Mouse (Mus musculus): ENCODE results near the gene Zfp943. TPM values are rescaled to one million over a fixed set of nuclear protein-coding genes. Genes with fewer than 3 reads are reported as not detected.
"Not testable (repeated sequence)": the region's sequence is repeated elsewhere in the genome, so short reads cannot be mapped to it uniquely, and the experiment has no call there.

Zfp943 gene
- total RNA-seq (2015) (24.1 and 28.3 TPM in 2 replicates), total RNA-seq (2017) (22.4 and 27.7 TPM in 2 replicates)

GRCm38 (mm10) chr17:21962107-21962907, at the start of gene Zfp943, which contains the start of gene Zfp942:
Zfp943 (plus strand) TSS chr17:21962552.
Zfp942 (minus strand) TSS chr17:21962464.
- ATAC-seq (ENCODE audit: poor library complexity, severe bottlenecking) = peak; percentile 95

GRCm38 (mm10) chr17:21963302-21963701, 950 bp downstream of the Zfp943 start:
- no peak for ATAC-seq (ENCODE audit: poor library complexity, severe bottlenecking)

- not testable (repeated sequence) for ATAC-seq (ENCODE audit: poor library complexity, severe bottlenecking)
Measured at GRCm38 (mm10) chr17:22035594-22035993, 73.2 kb downstream of the Zfp943 start.

- no peak for ATAC-seq (ENCODE audit: poor library complexity, severe bottlenecking)
Measured at GRCm38 (mm10) chr17:22049403-22049802, 87.1 kb downstream of the Zfp943 start.

GRCm38 (mm10) chr17:22053211-22053610, 90.9 kb downstream of the Zfp943 start:
- ATAC-seq (ENCODE audit: poor library complexity, severe bottlenecking) = no peak

GRCm38 (mm10) chr17:22081031-22081631, 118.8 kb downstream of the Zfp943 start:
- peak; percentile 79 for ATAC-seq (ENCODE audit: poor library complexity, severe bottlenecking)

GRCm38 (mm10) chr17:22083224-22083623, 120.9 kb downstream of the Zfp943 start:
- peak; percentile 63 for ATAC-seq (ENCODE audit: poor library complexity, severe bottlenecking)

- no peak for ATAC-seq (ENCODE audit: poor library complexity, severe bottlenecking)
Measured at GRCm38 (mm10) chr17:22118770-22119169, 156.4 kb downstream of the Zfp943 start.

Other genes with a start within 250 kb of the Zfp943 start
- gene Zfp229, start 231.8 kb upstream of the Zfp943 start, total RNA-seq (2015) = 2.8 and 3.1 TPM in 2 replicates
- gene Zfp229, start 231.8 kb upstream of the Zfp943 start, total RNA-seq (2017) = 4.0 and 4.4 TPM in 2 replicates
- gene Zfp820, start 116.8 kb upstream of the Zfp943 start, total RNA-seq (2015) = 0.47 and 1.4 TPM in 2 replicates
- gene Zfp820, start 116.8 kb upstream of the Zfp943 start, total RNA-seq (2017) = 0.55 and 0.94 TPM in 2 replicates
- 15.0 and 15.5 TPM in 2 replicates for gene Zfp995, start 52.6 kb upstream of the Zfp943 start, total RNA-seq (2015)
- gene Zfp995, start 52.6 kb upstream of the Zfp943 start, total RNA-seq (2017) = 12.1 and 13.5 TPM in 2 replicates
- gene Zfp942, start 88 bp upstream of the Zfp943 start, total RNA-seq (2015) = 25.6 and 26.1 TPM in 2 replicates
- gene Zfp942, start 88 bp upstream of the Zfp943 start, total RNA-seq (2017) = 12.5 and 13.2 TPM in 2 replicates
- 3.7 and 6.3 TPM in 2 replicates for gene Zfp947, start 203.6 kb downstream of the Zfp943 start, total RNA-seq (2015)
- 3.0 and 4.7 TPM in 2 replicates for gene Zfp947, start 203.6 kb downstream of the Zfp943 start, total RNA-seq (2017)